Mouse (Mus musculus): ENCODE data around the gene Arrdc4. TPM values are rescaled to one million over a fixed set of nuclear protein-coding genes. Genes with fewer than 3 reads are reported as not detected.

The Arrdc4 gene
- polyA plus RNA-seq, 1 experiment from 2014 or later = 19.9 TPM

DNA sequence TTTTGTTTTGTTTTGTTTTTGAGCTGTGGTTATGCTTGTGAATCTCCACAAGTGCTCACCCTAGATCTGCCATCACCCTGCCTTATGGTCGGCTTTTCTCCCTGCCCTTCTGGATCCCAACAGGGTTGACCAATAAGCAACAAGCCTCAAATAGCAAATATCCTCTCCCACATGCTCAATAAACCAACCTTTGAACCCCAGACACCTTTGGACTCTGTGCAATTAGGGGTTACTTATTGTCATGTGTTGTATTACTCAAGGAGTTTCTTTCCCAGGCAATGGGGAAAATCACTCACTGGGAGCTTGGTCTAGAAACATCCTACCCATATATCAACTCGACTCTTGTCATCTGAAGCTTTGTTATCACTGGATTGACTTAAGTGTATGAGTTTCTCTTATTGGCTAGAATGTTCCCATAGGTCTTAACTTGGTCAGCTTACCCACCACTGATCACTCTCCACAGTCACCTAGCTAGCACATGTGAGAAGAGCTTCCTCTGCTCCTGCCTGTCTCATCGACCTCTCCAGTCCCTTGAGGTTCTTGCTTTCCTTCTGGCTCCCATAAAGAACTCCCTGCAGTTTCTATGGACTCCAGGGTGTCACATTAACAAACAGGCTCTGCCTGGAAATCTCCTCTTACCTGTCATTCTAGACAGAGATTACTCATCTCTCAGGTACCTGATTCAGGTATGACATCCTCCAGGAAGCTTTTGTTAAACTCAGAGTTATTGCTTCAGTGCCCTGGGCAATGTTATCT is 40.3 kb downstream of the Arrdc4 start:
- WGBS = 81% methylated on average over 3 of the region's 3 CpGs
- H3K4me2 ChIP-seq = no peak overlapping the region
- H3K27me3 ChIP-seq = no peaks in the 10 kb centered on the region
- H3K4me1 ChIP-seq = no peaks in the 10 kb centered on the region
- ATAC-seq = no peak
- H3K36me3 ChIP-seq (ENCODE audit: poor library complexity, severe bottlenecking) = no peaks in the 10 kb centered on the region
- no peak overlapping the region for H3K27ac ChIP-seq
- H3K4me3 ChIP-seq = no peak overlapping the region
- H3K9me3 ChIP-seq (replicated peaks) = no peaks in the 10 kb centered on the region
- H3K9ac ChIP-seq = no peak overlapping the region

DNA sequence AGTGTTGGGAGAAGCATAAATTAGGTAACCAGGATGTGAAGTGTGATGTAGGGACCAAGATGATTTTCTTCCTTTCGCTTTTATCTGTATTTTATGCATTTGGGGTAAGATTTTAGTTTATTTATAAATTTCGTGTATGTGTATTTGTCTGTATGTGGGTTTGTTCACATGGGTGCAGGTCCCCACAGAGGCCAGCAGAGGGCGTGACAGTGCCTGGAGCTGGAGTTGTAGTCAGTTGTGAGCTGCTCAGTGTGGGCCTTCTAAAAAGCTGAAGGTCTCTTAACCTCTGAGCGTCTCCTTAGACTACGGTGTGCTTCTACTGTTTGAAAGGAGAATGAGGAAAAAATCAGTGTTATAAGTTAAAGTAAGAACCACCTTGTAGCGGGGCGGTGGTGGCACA is 43.9 kb downstream of the Arrdc4 start:
- 93% methylated on average over 7 of the region's 7 CpGs for WGBS
- ATAC-seq = no peak
- no peaks in the 10 kb centered on the region for H3K9me3 ChIP-seq (replicated peaks)
- no peaks in the 10 kb centered on the region for H3K27me3 ChIP-seq
- no peaks in the 10 kb centered on the region for H3K4me1 ChIP-seq
- H3K9ac ChIP-seq = no peak overlapping the region
- H3K36me3 ChIP-seq (ENCODE audit: poor library complexity, severe bottlenecking) = no peaks in the 10 kb centered on the region
- no peak overlapping the region for H3K4me3 ChIP-seq
- no peak overlapping the region for H3K27ac ChIP-seq
- no peak overlapping the region for H3K4me2 ChIP-seq

DNA sequence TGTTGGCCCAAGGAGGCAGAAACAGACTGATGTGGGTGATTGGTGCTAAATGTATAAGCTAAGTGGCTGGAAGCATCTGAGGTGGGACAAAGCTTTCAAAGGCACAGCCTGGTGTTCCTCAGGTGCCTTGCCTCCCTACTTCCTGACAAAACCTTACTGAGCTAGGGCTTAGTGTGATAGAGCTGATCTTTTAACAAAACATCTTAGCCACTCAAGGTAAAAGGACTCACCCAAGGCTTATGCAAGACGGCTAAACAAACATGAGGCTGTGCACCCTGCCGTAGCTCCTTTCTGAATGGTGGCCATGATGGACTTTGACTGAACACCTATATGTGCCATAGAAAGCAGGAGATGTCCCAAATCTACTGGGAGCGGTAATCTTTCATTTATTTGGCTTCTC is 51.7 kb downstream of the Arrdc4 start:
- ATAC-seq = no peak
- Histone ChIP-seq H3K27ac (no peak overlapping the region), H3K9ac (no peak overlapping the region), H3K4me1 (no peaks in the 10 kb centered on the region), H3K9me3 (replicated peaks) (no peaks in the 10 kb centered on the region), H3K36me3 (ENCODE audit: poor library complexity, severe bottlenecking) (no peaks in the 10 kb centered on the region), H3K4me3 (no peak overlapping the region), H3K4me2 (no peak overlapping the region), H3K27me3 (no peaks in the 10 kb centered on the region)
- 95% methylated on average over 3 of the region's 3 CpGs for WGBS

DNA sequence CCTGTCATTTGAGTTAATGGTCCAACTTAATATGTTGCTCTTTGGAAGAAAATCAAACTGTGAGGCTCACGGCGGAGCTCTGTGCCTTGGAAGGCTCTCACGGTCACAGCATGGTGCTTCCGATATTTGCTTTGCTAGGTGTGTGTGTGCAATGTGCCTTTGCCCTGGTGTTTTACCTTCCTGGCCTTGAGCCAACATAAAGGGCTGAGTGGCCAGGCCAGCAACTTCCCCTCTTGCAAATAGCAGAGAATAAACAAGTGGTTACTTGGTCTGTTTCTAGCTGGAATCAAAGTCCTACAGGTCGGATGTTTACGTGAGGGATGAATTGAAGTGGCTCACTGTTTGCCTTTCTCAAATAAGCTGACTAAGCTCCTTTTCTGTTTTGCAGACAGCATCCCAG is 52.1 kb downstream of the Arrdc4 start:
- Histone ChIP-seq H3K4me2 (no peak overlapping the region), H3K4me3 (no peak overlapping the region), H3K9ac (no peak overlapping the region), H3K27me3 (no peaks in the 10 kb centered on the region), H3K9me3 (replicated peaks) (no peaks in the 10 kb centered on the region), H3K27ac (no peak overlapping the region), H3K36me3 (ENCODE audit: poor library complexity, severe bottlenecking) (no peaks in the 10 kb centered on the region), H3K4me1 (no peaks in the 10 kb centered on the region)
- WGBS = 83% methylated on average over 6 of the region's 6 CpGs
- no peak for ATAC-seq

DNA sequence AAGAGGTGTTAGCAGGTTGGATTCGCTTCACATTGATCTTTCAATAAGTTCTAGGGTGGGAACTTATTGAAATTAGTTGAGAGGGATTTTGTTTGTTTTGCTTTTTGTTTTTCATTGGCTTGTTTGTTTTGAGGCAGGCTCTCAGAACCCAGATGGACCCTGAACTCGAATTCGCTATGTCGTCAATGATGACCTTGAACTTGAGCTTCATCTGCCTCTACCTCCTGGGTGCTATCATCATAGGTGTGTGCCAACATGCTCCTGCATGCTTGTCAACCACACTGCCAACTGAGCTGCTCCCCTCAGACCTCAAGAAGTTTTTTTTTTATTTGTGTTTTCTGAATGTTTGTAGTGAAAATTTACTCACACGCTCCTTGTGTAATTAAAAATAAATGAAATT is 52.6 kb downstream of the Arrdc4 start:
- no peaks in the 10 kb centered on the region for H3K36me3 ChIP-seq (ENCODE audit: poor library complexity, severe bottlenecking)
- no peaks in the 10 kb centered on the region for H3K9me3 ChIP-seq (replicated peaks)
- H3K27me3 ChIP-seq = no peaks in the 10 kb centered on the region
- ATAC-seq = no peak
- H3K4me1 ChIP-seq = no peaks in the 10 kb centered on the region
- 87% methylated on average over 5 of the region's 5 CpGs for WGBS
- no peak overlapping the region for H3K27ac ChIP-seq
- H3K4me2 ChIP-seq = no peak overlapping the region
- H3K9ac ChIP-seq = no peak overlapping the region
- H3K4me3 ChIP-seq = no peak overlapping the region

DNA sequence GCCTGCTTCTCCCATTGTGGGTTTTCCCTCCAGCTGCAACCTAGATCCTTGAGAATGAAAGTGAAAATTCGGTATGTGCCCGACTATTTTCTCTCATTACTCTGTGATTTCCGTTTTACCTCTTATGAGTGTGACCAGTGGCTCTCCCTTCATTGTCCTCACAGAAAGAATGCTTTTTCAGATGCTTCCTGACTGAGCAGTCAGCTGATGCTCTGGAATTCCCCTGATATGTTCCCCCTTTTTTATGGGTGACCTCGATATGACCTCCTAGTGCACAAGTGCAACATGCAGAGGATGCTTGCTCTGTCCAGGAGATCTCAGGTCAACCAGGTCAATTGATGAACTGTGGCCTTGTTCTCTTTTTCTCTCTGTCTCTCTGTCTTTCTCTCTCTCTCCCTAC is 56.3 kb downstream of the Arrdc4 start:
- H3K9me3 ChIP-seq (replicated peaks) = no peaks in the 10 kb centered on the region
- ATAC-seq = no peak
- H3K27me3 ChIP-seq = no peaks in the 10 kb centered on the region
- H3K4me2 ChIP-seq = no peak overlapping the region
- H3K4me3 ChIP-seq = no peak overlapping the region
- no peaks in the 10 kb centered on the region for H3K4me1 ChIP-seq
- 63% methylated on average over 4 of the region's 4 CpGs for WGBS
- no peak overlapping the region for H3K9ac ChIP-seq
- H3K27ac ChIP-seq = no peak overlapping the region
- no peaks in the 10 kb centered on the region for H3K36me3 ChIP-seq (ENCODE audit: poor library complexity, severe bottlenecking)

DNA sequence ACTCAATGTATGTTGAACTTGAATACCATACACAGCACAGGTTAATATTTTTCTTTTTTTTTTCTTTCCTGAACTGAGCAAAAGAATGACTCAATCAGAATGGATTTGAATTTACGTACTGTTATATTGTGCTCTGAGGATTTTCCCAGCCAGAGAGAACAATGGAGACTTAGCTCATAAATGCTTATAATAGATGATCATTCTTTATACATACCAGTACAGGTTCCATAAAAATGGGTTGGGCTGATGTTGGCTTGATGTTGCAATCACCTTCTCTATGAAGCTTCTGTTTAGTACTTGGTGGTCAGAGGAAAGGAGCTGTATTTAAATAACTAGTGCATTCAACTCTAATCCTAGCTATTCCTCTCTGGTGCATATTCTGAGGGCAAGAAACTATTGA is 57.6 kb downstream of the Arrdc4 start:
- Histone ChIP-seq H3K27me3 (no peaks in the 10 kb centered on the region), H3K27ac (no peak overlapping the region), H3K9me3 (replicated peaks) (no peaks in the 10 kb centered on the region), H3K36me3 (ENCODE audit: poor library complexity, severe bottlenecking) (no peaks in the 10 kb centered on the region), H3K4me1 (peaks cover 10% of the 10 kb centered on the region), H3K9ac (no peak overlapping the region), H3K4me2 (no peak overlapping the region), H3K4me3 (no peak overlapping the region)
- WGBS = 83% methylated on average over 1 of the region's 1 CpGs
- ATAC-seq = no peak

DNA sequence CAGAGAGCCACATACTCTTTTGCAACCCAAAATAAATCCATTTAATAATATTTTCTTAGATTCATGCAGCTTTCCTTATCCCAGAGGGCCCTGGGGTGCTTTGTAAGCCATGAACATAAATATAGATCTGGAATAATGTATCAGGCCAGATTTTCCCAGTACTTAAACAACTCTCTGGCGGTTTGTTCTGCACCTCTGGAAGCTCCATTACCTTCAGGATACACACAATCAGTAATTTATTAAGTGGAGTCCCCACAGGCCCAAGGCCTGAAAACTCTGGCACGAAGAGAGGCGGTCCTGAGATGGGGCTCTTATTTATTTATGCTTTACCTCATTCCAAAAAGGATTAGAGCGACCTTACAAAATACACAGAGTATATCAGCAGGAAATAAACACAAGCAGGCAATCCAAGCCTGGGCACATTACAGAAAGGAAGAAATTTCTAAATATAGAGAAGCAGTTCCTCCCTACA is 61.9 kb downstream of the Arrdc4 start:
- Histone ChIP-seq H3K27ac (no peak overlapping the region), H3K4me1 (peaks cover 18% of the 10 kb centered on the region), H3K9ac (no peak overlapping the region), H3K36me3 (ENCODE audit: poor library complexity, severe bottlenecking) (no peaks in the 10 kb centered on the region), H3K27me3 (no peaks in the 10 kb centered on the region), H3K4me3 (no peak overlapping the region), H3K4me2 (no peak overlapping the region), H3K9me3 (replicated peaks) (no peaks in the 10 kb centered on the region)
- 33% methylated on average over 4 of the region's 4 CpGs for WGBS
- no peak for ATAC-seq
